Mouse (Mus musculus): ENCODE results near the gene Fam229b.

DNA sequence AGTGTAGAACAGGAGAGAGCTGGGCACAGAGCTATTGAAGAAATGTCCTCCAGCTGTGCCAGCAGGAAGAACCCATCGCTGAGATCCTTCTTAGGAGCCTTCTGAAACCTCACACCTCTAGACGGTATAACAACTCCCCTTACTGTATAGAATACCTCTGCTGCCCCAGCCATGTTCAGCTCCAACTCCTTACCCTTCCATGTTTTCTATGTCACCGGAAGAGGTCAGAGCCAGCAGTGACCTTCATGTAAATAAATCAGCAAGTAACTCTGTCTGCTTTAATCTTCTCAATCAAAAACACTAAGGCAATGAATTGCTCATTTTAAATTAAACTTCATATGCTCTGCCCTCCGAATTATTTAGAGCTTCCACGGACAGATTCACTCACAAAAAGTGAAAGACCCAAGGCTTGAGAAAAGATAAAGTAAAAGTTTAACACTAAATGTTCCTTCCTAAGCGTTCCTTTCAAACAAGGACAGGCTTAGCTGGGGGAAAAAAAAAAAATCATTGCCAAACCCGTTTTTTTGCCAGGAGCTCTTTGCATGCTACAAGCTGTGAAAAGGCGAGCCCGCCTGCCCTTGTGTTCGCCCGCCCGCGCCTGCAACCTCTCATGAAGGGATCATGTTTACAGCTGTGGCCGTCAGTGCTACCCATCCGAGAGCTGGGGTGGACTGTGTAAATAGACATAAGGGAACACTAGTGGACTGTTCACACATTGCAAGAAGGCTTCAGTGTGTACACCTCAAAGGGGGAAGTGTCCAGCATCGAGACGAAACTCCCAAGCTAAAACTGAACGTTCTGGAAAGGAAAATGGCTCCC is 29.2 kb upstream of the Fam229b start:
- TF ChIP-seq CTCF (IDR thresholded peaks at IDR 0.05; ENCODE audit: low read depth, low read length): no peak
- TF ChIP-seq POLR2A (IDR thresholded peaks at IDR 0.05; ENCODE audit: insufficient read depth, low read length): no peak

Data from ES-Bruce4 (cell line).